Mouse (Mus musculus) erythroblast, embryonic 14.5 days (primary cell): ENCODE results near the gene Arnt.

Experiments used
- GATA1 ChIP-seq: IDR thresholded peaks from 2 replicates; pipeline ENCODE4 v1.6.1; 2012; ENCODE audit warnings: low read length, inconsistent platforms, mixed read lengths
- TAL1 ChIP-seq: IDR thresholded peaks from 3 replicates; pipeline ENCODE4 v1.6.1; 2012; ENCODE audit warnings: low read length, inconsistent platforms, mixed read lengths

- no peak for TF ChIP-seq TAL1
- TF ChIP-seq GATA1: no peak
Measured at GRCm38 (mm10) chr3:95478966-95479365, 44.8 kb downstream of the Arnt start.
